Mouse (Mus musculus) liver, embryonic 14.5 days (tissue): ENCODE measurements at regions not wholly inside any gene's neighbourhood (a gene's known extent, or its start where the extent isn't known, plus 50 kb on each side); places are given as distances from the start of the nearest gene placed in this dataset.

ENCODE experiments used
- ATAC-seq: fragments of 200-750 bp; cut with Nextera tagmentation; 2 replicates; pipeline ENCODE4 v1.8.0; 2017; ENCODE audit warnings: moderate number of reproducible peaks, mild to moderate bottlenecking, moderate library complexity; ENCODE audit not compliant: insufficient read depth
- DNase-seq, 3 experiments: peaks; one replicate each; pipeline ENCODE4 v3.0.0-alpha.2; 2012 to 2013; ENCODE audit warnings: low read depth in 3 of 3, low spot score in 3 of 3
- H3K27ac ChIP-seq: fragments of 300-500 bp; sonication (generic); 2 replicates; pipeline ENCODE4 v1.5.1; 2014; ENCODE audit warnings: moderate library complexity, mild to moderate bottlenecking, control low read depth, inconsistent platforms
- H3K27me3 ChIP-seq: fragments of 300-500 bp; sonication (generic); 2 replicates; pipeline ENCODE4 v1.6.1; 2014; ENCODE audit warnings: mild to moderate bottlenecking, low read length, moderate library complexity; ENCODE audit not compliant: control insufficient read depth, insufficient read depth
- H3K36me3 ChIP-seq: fragments of 300-500 bp; sonication (generic); replicated peaks from 2 replicates; pipeline ENCODE4 v1.6.1; 2014; ENCODE audit warnings: low read depth; ENCODE audit not compliant: control insufficient read depth, insufficient read depth
- H3K4me1 ChIP-seq, 2 experiments: fragments of 200-500 bp in 1 of 2; fragments of 300-500 bp in 1 of 2; sonication (generic) in 1 of 2; replicated peaks; 2 replicates each; pipeline ENCODE4 v1.6.1; 2012 to 2014; ENCODE audit warnings: antibody characterized with exemption in 1 of 2, inconsistent platforms in 1 of 2, low read length in 1 of 2; ENCODE audit not compliant: control insufficient read depth in 2 of 2, insufficient read depth in 2 of 2
- H3K4me2 ChIP-seq: fragments of 300-500 bp; sonication (generic); 2 replicates; pipeline ENCODE4 v1.6.1; 2014; ENCODE audit warnings: low read depth, mild to moderate bottlenecking, control low read depth, moderate library complexity
- H3K4me3 ChIP-seq, 2 experiments: fragments of 200-500 bp in 1 of 2; fragments of 300-500 bp in 1 of 2; sonication (generic) in 1 of 2; 2 replicates each; pipeline ENCODE4 v1.5.1; 2012 to 2014; ENCODE audit warnings: low read depth in 2 of 2, low read length in 2 of 2, mild to moderate bottlenecking in 2 of 2, control low read depth in 1 of 2, inconsistent platforms in 1 of 2, moderate library complexity in 1 of 2; ENCODE audit not compliant: insufficient read depth in 1 of 2
- H3K9ac ChIP-seq: fragments of 300-500 bp; sonication (generic); replicated peaks from 2 replicates; pipeline ENCODE4 v1.6.1; 2014; ENCODE audit warnings: mild to moderate bottlenecking, control low read depth, moderate library complexity
- H3K9me3 ChIP-seq: fragments of 300-500 bp; sonication (generic); 2 replicates; pipeline ENCODE4 v1.6.1; 2016; ENCODE audit warnings: low read length, mixed read lengths; ENCODE audit not compliant: control insufficient read depth
- CTCF ChIP-seq: IDR thresholded peaks from 2 replicates; pipeline ENCODE4 v1.5.1; 2016; ENCODE audit warnings: antibody characterized with exemption, low read depth, control low read depth
- EP300 ChIP-seq: IDR thresholded peaks from 2 replicates; pipeline ENCODE4 v1.6.1; 2016; ENCODE audit warnings: antibody characterized with exemption, low read depth
- WGBS: fragments of 180-500 bp; shearing (Covaris S2); extraction: QIAGEN DNeasy Blood & Tissue Kit; methylation state at CpG from one replicate; pipeline ENCODE4 v1.1.7; 2014; ENCODE audit not compliant: insufficient replicate concordance; 5-methylcytosine and 5-hydroxymethylcytosine counted together

DNA sequence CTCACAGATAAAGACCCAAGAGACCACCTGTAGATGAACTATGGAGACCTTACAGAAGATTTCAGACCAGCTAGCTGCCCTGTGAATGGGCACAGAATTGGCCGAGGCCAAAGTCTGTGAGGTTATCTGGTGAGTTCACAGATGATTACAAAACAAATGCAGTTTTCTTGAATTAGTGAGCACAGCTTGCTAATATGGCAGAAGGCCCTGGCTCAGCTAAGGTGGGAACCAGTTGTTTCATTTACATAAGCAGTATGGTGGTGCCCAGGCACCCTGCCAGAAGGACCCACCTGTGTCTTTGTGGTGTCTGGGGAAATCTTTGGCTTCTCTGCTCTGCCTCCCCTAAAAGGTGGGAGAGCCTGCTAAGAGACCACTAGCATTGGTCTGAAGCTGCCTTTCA, 466.9 kb downstream of the Cd83 start:
- no peaks in the 10 kb centered on the region for H3K27me3 ChIP-seq
- WGBS: 50% methylated on average over 1 of the region's 1 CpGs
- no peak overlapping the region for H3K4me2 ChIP-seq
- no peak overlapping the region for H3K9ac ChIP-seq
- no peak for ATAC-seq
- no peak overlapping the region for H3K27ac ChIP-seq
- no peak for DNase-seq
- no peaks in the 10 kb centered on the region for H3K9me3 ChIP-seq
- H3K36me3 ChIP-seq: no peaks in the 10 kb centered on the region
- peaks cover 0 to 5% of the 10 kb centered on the region in 2 experiments; a peak in 2 of 4 replicates for H3K4me1 ChIP-seq
- TF ChIP-seq CTCF (no peak), EP300 (no peak)
- no peak overlapping the region for H3K4me3 ChIP-seq

DNA sequence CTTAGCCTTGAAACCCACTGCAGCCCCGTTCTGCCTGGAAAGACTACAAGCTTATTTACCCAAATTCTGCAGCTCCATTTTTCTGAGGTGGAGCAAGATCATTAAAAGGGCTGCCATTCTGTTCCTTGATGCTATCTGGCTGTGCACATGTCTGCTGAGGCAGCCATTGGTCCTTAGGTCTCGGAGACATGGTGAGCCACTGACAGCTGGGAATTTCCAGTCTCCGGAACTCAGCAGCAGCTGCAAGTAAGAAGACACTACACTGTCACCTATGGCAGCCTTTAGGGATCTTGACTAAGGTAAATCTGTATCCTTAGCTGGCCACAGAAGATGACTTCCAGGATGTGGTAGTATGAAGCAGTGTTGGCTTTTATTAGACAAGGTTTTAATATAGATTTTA, 467.9 kb downstream of the Cd83 start:
- DNase-seq (no peak), ATAC-seq (no peak)
- Histone ChIP-seq H3K27me3 (no peaks in the 10 kb centered on the region), H3K27ac (no peak overlapping the region), H3K4me3 (no peak overlapping the region), H3K36me3 (no peaks in the 10 kb centered on the region), H3K9ac (no peak overlapping the region), H3K4me1 (peaks cover 0 to 4% of the 10 kb centered on the region in 2 experiments; a peak in 1 of 4 replicates), H3K9me3 (no peaks in the 10 kb centered on the region), H3K4me2 (no peak overlapping the region)
- 70% methylated on average over 3 of the region's 3 CpGs for WGBS
- TF ChIP-seq CTCF (no peak), EP300 (no peak)

DNA sequence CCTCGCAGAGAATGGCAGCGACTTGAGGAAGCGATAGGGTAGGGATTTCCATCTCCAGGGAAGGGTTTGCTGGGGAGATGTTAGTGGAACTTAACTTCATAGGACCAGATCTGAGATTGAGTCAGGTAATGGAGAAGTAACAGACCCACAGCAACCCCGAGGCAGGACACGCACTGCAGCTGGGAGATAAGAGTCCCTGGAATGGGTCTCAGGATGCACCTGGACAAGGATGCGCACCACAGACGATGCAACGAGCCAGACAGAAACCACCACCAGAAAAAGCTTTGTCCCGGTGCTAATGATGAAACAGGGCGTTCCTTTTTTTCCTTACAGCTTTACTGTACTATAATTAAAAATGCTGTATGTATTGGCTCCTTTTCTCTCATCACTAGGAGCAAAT, 470.9 kb upstream of the Jarid2 start:
- TF ChIP-seq EP300 (no peak), CTCF (no peak)
- Histone ChIP-seq H3K4me3 (no peak overlapping the region), H3K4me2 (no peak overlapping the region), H3K36me3 (no peaks in the 10 kb centered on the region), H3K27ac (no peak overlapping the region), H3K9me3 (no peaks in the 10 kb centered on the region), H3K4me1 (no peaks in the 10 kb centered on the region), H3K9ac (no peak overlapping the region), H3K27me3 (no peaks in the 10 kb centered on the region)
- no peak for DNase-seq
- ATAC-seq: no peak
- 34% methylated on average over 10 of the region's 10 CpGs for WGBS

DNA sequence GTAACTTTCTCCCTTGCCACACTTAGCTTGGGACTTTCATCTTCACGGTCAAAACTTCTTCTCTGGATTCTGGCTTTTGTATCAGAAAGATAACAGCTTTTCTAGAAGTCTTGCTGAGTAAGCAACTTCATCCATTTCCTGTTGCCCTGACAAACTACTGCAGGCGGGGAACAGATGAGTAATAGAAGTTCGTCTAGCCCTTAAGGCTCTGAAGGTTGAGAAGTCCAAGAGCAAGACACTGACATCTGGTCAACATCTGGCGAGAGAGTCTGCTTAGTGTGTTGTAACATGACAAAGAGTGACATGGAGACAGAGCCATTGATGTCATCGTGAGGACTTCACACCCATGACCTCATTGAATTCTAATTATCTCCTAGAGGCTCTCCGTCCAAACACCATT, 469.2 kb upstream of the Jarid2 start:
- DNase-seq (no peak), ATAC-seq (no peak)
- no peaks in the 10 kb centered on the region for H3K4me1 ChIP-seq
- H3K9me3 ChIP-seq: no peaks in the 10 kb centered on the region
- H3K4me2 ChIP-seq: no peak overlapping the region
- H3K4me3 ChIP-seq: no peak overlapping the region
- H3K36me3 ChIP-seq: no peaks in the 10 kb centered on the region
- H3K27ac ChIP-seq: no peak overlapping the region
- TF ChIP-seq CTCF (no peak), EP300 (no peak)
- 40% methylated on average over 6 of the region's 6 CpGs for WGBS
- no peaks in the 10 kb centered on the region for H3K27me3 ChIP-seq
- no peak overlapping the region for H3K9ac ChIP-seq

DNA sequence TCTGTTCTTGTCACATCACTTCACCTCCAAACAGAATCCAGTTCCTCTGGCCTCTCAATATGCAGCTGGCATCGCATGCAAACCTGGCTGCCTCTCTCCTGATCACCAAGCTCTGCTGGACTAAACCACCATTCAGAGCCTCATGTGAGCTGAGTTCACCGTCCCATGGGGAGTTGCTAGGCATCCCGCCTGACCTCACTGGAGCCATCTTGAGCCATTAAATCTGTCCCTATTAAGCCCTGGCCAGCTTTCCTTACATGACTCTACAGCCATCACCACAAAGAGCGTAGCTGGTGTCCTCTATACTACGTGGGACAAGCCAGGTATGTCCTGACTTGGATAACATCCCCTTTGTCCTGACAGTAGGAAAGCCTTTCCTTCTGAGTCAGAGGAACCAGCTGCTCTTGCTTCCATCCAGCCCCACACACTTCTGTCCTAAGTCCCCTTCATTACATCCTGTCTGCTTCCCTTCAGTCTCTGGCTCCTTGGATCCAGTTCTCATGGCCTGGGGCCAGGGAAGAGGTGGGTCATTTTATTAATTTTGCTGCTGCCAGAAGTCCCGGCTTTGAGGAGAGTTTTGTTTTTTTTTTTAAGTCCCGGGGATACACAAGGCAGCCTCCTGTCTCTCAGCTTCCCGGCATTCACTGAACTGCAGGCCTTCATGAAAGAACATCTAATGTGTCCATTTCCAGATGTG, 468.5 kb upstream of the Jarid2 start:
- TF ChIP-seq CTCF: no peak
- TF ChIP-seq EP300: no peak
- Histone ChIP-seq H3K9me3 (no peaks in the 10 kb centered on the region), H3K27ac (no peak overlapping the region), H3K36me3 (no peaks in the 10 kb centered on the region), H3K4me2 (no peak overlapping the region), H3K27me3 (no peaks in the 10 kb centered on the region), H3K4me3 (no peak overlapping the region), H3K9ac (no peak overlapping the region), H3K4me1 (no peaks in the 10 kb centered on the region)
- 71% methylated on average over 8 of the region's 8 CpGs for whole genome bisulfite sequencing
- no peak for DNase-seq
- no peak for ATAC-seq
